Mouse (Mus musculus): ENCODE measurements around the gene Gpsm3.
"Not testable (repeated sequence)": the region's sequence is repeated elsewhere in the genome, so short reads cannot be mapped to it uniquely, and the experiment has no call there.

Gpsm3 gene

GRCm38 (mm10) chr17:34589681-34590101 is at the start of gene Gpsm3:
TSS of gene Gpsm3 (plus strand) at chr17:34589806.
- DNase-seq, result peak; percentile 78

DNA sequence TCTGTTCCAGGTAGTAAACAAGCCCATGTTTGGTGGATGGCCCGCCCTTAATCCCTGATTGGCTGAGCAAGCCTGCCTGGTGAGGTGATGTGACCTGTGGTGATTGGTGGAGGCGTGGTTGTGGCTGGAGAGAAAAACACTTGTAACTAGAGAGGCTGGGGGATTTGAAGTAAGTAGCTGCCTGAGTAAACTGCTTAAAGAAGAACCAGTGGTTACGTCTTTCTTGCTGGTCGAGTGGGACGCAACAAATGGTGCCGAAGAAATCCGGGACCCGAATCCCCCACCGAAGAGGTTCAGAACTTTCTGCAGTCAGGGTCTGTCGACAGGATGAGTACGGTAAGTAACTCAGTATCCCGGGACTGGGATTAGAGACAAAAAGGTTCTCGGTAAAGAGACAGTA is 46.0 kb upstream of the Gpsm3 start:
- DNase-seq, result not testable (repeated sequence)

GRCm38 (mm10) chr17:34546797-34547196 is 42.8 kb upstream of the Gpsm3 start:
- no peak for DNase-seq

DNA sequence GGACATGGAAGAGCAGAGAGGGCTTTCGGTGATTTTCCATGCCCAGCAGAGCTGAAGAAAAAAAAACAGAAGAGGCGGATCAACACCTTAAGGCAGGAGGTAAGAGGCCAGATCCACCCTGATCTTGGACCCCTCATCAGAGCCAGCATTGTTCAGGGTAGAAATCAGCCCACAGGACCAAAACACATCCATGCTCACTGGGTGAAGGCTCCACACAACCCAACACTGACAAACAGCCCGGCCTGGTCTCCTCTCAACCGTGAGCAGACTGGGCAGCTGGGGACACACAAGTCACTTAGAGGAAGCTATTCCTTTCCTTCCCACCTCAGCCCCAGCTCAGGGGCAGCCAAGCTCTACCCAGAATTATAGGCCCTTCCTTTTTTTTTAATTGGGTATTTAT is 42.0 kb upstream of the Gpsm3 start:
- no peak for DNase-seq

DNA sequence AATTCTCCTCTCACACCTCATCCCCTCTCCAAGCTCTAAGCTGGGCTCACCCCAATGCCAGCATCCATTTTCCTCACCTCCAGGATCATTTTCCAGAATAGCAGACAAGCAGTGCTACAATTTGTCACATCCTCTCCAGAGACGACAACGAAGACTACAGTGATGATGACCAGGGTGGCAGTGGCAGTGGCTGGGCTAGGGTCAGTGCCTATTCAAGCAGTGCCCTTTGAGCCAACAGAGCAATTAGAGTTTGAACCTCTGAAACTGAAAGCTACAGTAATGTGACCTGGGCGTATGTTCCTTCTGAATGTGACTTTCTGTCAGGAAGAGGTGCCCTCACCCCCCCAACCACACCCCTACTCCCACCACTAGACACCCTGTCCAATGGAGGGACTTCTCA is 40.5 kb upstream of the Gpsm3 start:
- no peak for DNase-seq

DNA sequence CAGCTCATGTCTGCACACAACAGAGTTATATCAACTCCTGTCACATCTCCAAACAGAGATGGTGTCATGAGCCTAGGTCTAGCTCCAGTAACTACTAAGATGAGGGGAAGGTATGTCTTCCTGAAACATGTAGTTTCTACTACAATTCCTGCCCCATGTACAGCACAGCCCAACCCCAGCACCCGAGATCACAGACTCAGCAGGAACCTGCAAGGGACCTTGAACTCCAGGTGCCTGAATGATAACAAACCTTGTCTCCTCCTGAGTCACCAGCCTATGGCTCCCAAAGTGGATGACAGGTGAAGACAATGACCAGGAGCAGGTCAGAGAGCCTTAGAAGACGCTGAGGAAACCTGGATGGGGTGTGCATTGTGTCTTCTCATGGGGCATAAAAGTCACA is 39.8 kb upstream of the Gpsm3 start:
- no peak for DNase-seq

DNA sequence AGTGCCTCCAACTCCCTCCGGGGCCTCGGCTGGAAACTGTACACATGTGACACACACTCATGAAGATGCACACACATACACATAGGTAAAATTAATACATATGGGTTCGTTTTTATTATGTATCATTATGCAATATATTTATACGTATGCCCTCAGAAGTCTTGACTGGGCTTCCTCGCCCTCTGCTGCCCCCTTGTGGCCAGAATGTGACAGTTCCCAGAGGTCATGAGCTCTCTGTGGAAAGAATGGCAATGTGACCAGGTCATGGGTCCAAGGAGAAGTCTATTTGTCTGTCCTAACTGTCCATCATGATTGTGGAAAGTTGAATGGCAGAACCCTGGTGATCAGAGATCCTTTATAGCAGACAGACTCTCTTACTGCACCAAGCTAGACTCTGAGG is 34.1 kb upstream of the Gpsm3 start:
- peak; percentile 89 for DNase-seq

- no peak for DNase-seq
These were observed 33.2 kb upstream of the Gpsm3 start for GRCm38 (mm10) chr17:34556406-34556805.

DNA sequence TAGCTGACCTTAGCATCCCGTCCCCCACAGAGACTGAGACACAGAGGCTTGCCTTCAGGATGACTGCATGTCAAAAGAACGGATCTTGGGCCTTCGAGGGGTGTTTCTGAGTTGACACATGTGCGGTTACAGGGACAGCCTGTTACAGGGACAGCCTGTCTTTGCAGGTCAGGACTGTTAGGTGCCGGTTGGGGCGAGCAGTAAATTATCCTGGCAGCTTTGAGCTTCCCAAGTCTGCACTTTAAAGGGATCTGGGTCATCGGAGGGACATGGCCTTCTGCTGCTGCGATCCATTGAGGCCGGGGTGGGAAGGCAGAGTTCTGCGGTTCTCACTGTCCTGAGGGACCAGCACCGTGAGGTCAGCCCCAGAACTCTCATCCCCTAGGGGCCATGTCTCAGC is 32.2 kb upstream of the Gpsm3 start:
- DNase-seq, result no peak

- no peak for DNase-seq
These were observed 30.5 kb upstream of the Gpsm3 start for GRCm38 (mm10) chr17:34559116-34559515.

DNA sequence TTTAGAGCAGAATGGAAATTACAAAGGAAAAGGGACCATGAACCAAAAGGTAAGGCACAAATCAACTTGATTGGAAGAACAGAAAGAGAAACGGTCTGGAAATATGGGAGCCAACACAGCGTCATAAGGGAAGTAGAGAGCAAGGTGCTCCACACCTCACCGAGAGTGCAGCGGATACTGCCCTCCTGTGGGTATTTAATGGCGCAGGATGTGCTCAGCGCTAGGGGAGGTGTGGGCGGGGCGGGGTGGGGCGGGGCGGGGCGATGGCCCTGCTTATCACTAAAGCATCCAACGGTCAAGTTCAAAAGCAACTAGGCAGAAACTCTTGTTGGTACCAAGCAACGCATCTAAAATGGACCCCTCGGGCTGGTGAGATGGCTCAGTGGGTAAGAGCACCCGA is 29.7 kb upstream of the Gpsm3 start:
- no peak for DNase-seq

DNA sequence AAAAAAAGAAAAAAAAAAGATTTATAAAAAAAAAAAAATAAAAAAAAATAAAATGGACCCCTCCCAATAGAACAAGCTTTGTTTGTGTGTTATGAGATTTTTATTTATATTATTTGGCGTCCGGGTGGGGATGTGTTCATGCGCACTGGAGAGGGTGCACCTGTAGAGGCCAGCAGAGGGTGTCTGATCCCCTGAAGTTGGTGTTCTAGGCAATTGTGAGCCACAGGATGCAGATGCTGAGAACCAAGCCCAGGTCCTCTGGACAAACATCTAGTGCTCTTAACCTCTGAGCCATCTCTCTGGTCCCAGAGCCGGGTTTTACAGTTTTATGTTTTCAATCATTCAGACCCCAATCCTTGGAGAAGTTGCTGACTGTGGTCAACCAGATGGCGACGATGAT is 29.2 kb upstream of the Gpsm3 start:
- no peak for DNase-seq

GRCm38 (mm10) chr17:34561200-34561599 is 28.4 kb upstream of the Gpsm3 start:
- peak; percentile 37 for DNase-seq

DNA sequence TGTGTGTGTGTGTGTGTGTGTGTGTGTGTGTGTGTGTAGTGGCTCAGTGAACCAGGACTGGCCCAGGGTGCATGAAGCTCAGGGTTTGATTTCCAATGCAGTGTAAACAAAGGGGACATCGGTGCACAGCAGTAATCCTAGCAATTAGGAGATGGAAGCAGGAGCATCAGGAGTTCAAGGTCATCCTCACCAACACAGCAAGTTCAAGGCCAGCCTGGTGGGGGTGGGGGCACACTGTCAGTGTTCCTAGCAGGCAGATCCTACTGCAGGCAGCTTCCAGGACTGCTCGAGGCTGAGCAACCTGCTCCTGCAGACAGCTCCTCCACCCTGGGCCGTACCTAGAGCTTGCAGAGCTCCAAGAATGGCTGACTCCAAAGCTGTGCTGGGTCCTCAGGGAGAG is 27.0 kb upstream of the Gpsm3 start:
- DNase-seq, result no peak

- no peak for DNase-seq
These were observed 26.3 kb upstream of the Gpsm3 start for GRCm38 (mm10) chr17:34563354-34563753.

- no peak for DNase-seq
These were observed 25.6 kb upstream of the Gpsm3 start, which contains the start of gene Notch4 for GRCm38 (mm10) chr17:34564003-34564421. TSS of gene Notch4 (plus strand) at chr17:34564268.

GRCm38 (mm10) chr17:34564796-34565195 is 24.8 kb upstream of the Gpsm3 start:
- no peak for DNase-seq

DNA sequence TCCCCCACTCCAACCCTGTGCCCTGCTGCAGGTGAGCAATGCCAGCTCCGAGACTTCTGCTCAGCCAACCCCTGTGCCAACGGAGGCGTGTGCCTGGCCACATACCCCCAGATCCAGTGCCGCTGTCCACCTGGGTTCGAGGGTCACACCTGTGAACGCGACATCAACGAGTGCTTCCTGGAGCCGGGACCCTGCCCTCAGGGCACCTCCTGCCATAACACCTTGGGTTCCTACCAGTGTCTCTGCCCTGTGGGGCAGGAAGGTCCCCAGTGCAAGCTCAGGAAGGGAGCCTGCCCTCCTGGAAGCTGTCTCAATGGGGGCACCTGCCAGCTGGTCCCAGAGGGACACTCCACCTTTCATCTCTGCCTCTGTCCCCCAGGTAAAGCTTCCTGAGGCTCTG is 22.3 kb upstream of the Gpsm3 start:
- no peak for DNase-seq

DNA sequence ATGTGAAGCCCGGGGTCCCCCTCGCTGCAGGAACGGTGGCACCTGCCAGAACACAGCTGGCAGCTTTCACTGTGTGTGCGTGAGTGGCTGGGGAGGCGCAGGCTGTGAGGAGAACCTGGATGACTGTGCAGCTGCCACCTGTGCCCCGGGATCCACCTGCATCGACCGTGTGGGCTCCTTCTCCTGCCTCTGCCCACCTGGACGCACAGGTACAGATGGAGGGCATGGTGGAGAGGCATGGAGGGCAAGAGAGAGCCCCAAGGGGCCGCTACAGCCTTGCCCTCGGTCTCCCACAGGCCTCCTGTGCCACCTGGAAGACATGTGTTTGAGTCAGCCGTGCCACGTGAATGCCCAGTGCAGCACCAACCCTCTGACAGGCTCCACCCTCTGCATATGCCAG is 21.2 kb upstream of the Gpsm3 start:
- DNase-seq, result no peak

GRCm38 (mm10) chr17:34569919-34570318 is 19.7 kb upstream of the Gpsm3 start:
- DNase-seq, result no peak

GRCm38 (mm10) chr17:34571875-34572274 is 17.7 kb upstream of the Gpsm3 start:
- peak; percentile 69 for DNase-seq

- peak; percentile 46 for DNase-seq
These were observed 17.2 kb upstream of the Gpsm3 start for GRCm38 (mm10) chr17:34572361-34572760.

GRCm38 (mm10) chr17:34576577-34576976 is 13.0 kb upstream of the Gpsm3 start:
- no peak for DNase-seq

- DNase-seq, result no peak
These were observed 11.5 kb upstream of the Gpsm3 start for GRCm38 (mm10) chr17:34578070-34578469.

- DNase-seq, result no peak
These were observed 7.1 kb upstream of the Gpsm3 start for GRCm38 (mm10) chr17:34582528-34582927.

- no peak for DNase-seq
These were observed 6.2 kb upstream of the Gpsm3 start for GRCm38 (mm10) chr17:34583397-34583796.
